Mouse (Mus musculus) heart, postnatal 14 days (tissue): Measurements from ENCODE around the gene Gm17334. TPM values are rescaled to one million over a fixed set of nuclear protein-coding genes. Genes with fewer than 3 reads are reported as not detected.

ENCODE experiments used
- DNase-seq, 2 experiments: peaks; one replicate each; pipeline ENCODE4 v3.0.0; 2021 to 2022
- intact Hi-C: fragments of 180-260 bp; cut with DNase I; formaldehyde crosslinking; loops from one replicate; pipeline ENCODE4 v1.15.1; 2025
- long read RNA-seq, 2 experiments: library from polyadenylated mRNA; stranded (forward); transcript quantifications; one replicate each; pipeline ENCODE4 v2.0.0; 2021
- total RNA-seq, 2 experiments: library from RNA; stranded (reverse); gene quantifications; 2 replicates each; pipeline ENCODE4 v1.2.3; 2021

Gene Gm17334
- total RNA-seq, result not detected
- long read RNA-seq, experiment 1, result 0 reads
- long read RNA-seq, experiment 2, result 0 reads

DNA sequence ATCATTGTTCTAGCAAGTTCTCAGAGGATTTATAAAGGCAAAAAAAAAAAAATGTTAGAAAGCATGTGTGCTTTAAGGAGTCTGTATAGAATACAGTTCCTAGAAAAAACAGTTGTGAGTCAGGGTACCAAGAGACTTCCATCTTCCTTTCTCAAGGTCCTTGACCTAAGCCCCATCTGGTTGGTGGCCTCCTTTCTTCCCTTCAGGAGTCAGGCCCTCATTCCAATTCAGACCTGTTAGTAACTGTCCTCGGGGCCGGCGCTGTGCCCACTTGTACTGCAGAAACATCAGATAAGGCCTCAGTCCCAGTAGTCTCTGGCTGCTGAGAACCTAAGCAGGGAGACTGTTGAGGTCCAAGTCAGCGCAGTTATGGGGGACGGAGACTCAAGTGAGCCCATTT, at the start of gene Gm17334:
Gene Gm17334 (minus strand): TSS at position 101 of the 400 bp plus-strand sequence.
- no peak for DNase-seq
- intact Hi-C loops, result no loop called here

DNA sequence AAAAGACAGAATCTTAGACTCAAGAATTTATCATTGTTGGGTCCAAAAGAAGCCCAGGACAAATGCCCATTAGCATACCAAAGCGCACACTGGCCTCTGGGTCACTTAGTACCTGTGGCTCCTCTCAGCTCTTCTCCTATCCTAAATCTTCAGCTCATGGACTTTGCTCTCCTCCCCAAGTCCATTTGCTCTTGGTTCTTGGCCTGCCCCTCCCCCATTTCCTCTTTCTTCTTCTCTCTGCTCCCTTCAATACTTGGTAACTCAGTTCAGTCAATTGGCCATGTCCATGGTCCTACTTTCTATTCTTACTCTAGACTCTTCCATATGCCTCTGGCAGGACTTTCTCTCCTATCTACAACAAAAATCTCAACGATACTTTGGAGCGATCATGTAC, 49.0 kb upstream of the Gm17334 start:
- intact Hi-C loops, result no loop called here
- no peak for DNase-seq

DNA sequence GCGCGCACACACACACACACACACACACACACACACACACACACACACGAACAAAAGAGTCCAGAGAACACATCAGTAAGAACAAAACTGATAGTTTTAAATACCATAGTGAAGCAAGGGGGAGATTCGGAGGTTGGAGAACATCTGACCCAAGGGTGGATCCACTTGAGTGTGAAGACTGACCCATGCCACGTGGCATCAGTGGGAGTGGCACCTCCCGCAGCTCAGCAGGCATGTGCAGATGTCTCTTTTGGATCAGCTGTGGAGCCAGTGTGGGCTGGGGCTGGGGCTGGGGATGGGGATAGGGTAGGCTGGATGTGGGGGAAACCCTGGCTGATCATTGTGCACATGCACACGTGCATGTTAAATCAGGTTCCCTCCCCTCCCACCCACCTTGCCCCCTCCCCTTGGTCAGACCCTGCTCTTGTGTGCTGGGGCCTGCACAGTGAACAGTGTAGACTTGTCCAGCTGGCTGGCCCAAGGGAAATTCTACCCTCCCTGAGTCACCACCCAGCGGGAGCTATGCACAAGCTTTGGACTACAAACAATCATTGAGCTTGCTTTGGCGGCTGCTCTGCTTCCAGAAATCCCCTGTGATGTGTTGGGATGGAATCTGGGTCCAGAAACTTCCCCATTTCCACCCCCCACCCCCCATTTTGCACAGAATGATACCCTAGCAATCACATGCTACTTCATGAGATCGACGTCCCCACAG, 48.4 kb upstream of the Gm17334 start:
- no peak for DNase-seq
- intact Hi-C loops, result no loop called here

DNA sequence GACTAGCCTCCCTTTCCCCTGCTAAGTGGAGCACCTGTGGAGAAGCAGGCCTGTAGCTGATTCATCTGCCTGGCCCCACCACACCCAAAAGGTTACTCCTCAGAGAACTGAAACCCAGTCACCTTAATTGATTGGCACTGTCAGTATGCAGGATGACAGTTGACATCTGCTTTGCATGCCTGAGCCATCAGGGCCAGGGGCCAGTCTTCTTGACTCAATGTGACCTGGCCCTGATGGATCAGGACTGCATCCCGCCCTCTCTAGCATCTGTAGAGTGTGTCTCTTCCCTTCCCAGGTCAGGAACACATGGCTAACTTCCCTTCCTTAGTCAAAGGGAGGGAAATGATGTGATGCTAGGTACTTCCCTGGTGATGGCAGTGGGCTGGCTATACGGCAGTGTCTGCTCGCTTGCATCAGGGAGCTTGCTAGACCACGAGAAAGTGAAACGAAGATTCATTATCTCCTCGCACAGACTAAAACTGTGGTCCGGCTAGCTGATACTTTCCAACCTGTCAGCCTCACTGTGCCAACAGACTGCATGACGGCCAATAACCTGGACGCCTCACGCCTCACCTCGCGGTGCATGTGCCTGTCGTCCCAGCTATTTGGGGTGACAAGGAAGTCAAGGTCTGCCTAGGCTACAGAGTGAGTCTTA, 47.7 kb upstream of the Gm17334 start:
- no peak for DNase-seq
- intact Hi-C loops, result no loop called here

DNA sequence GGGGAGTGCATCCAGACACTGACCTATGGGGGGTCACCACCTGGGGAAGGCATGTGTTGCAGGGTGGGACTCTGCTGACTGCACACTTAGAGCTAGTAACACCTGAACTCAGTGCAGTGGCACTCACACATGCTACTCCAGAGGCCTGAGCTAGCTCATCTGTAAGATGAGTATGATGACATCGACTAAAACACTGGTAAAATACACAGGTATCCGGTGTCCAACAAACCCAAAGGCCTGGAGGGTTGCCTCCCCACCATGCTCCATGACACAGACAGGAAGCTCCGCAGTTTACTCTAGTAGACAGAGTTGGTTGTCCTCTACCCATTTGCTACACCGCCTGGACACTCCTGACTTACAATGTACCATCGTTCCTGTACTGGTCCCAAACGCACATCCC, 46.5 kb upstream of the Gm17334 start:
- intact Hi-C loops, result no loop called here
- no peak for DNase-seq

DNA sequence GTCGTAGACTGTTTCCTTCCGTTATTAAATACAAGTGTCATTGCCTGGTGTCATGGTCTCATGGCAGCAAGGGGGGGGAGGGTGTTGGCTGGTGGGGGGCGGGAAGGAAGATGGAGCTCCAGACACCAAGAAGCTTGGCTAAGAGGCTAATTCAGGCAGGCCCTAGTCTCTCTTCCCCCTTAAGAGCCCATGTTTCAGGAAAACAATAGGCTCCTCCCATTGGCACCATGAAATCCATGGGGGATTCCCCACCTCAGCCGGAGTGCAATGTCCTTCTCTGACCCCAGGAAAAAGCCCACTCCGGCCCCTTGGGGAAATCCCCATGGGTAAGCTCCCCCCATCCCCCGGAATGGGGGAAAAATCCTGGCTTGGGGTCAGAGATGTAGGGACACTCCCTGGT, 45.8 kb upstream of the Gm17334 start:
- intact Hi-C loops, result no loop called here
- peak; percentile 42 to 50 for DNase-seq

DNA sequence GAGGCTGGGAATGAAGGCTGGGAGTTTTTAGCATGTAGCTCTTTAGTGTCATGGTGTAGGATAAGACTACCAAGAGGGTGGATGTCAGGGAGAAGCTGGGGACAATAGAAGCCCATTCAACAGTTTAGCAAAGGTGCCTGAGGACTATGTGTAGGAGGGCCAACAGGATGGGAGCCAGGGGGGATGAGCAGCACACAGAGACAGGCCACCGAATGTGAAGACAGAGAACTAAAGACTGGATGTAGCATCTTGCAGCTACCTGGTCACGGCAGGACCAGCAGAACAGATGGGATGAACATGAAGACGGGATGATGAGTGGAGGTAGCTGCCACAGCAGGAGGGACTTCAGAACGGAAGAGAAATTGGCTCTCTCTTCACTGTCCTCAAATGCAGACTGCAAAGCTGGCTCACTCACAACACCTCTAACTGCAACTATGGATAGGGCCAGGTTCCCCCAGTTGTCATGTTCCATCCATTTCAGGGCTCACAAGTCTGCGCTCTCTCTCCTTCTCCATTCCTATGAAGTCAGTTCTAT, 43.9 kb upstream of the Gm17334 start:
- intact Hi-C loops, result no loop called here

DNA sequence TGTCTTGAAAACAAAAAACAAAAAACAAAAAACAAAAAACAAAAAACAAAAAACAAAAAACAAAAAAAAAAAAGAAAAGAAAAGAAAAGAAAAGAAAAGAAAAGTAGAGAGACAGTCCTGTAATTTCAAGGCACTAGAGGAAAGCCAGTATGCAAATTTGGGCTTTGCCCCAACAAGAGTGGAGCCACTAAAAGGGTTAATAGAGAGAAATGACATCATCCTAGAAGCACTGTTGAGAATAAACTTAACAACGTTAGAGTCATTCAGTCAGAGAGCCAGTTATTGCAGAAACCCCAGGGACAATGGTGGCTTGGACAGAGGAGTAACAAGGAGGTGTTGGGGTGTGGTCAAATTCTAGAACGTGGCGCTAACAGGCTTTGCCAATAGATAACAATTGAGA, 41.8 kb upstream of the Gm17334 start:
- DNase-seq, result no peak
- intact Hi-C loops, result no loop called here

More for the DNA sequence above, 43.9 kb upstream of the Gm17334 start:
- DNase-seq, result no peak

DNA sequence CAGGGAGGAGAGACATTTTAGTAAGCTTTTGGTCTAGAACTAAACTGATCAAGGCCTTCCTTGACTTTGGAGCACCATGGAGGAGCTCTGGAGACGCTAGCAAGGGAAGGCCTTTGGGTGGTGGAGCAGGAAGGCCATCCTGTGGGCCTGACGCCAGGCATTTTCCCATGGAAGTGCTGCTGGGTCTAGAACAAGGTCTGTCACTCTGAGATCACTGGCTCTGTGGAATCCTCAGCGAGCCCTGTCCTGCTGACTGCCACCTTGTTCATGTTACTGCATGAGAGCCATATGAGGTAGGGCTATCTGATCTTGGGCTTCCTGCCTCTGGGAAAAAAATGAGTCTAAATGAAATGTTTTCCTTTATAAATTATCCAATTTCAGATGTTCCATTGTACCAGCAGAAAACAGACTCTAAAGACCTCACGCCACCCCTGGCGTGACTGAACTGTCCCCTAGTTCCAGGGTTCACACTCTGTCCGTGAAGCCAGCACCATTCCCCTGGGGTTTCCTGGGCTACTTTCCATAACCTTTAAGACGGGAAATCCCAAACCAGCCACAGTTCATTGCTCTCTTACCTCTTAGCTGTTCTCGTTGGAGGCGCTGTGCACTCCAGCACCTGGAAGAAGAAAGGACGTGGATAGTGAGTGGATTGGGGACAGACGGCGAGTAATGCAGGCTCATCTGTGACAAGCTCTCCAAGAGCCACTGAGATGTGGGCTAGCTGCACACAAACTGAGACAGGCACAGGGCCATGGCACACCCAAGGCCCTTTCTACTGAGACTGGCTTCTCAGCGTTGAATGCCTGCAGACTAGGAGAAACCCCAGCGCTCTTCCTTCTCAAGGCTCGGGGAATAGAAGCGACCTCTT, 40.2 kb upstream of the Gm17334 start:
- peak; percentile 64 to 75 for DNase-seq
- intact Hi-C loops, result no loop called here

DNA sequence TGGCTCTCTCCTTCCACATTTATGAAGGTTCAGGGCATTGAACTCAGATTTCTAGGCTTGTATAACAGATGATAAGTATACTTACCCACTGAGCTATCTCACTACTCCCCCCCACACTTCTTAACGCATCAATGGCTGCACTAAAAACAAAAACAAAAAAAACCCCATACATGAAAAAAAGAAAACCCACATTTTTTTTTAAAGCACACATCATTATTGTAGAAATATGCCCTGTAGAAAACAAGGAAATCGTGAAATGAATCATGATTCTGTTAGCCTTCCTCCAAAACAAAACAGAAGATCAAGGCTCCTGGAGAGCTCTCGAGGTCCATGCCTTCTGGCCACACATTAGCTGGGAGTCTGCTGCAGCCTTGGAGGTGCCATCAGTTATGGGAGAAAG, 38.3 kb upstream of the Gm17334 start:
- intact Hi-C loops, result no loop called here
- DNase-seq, result no peak

DNA sequence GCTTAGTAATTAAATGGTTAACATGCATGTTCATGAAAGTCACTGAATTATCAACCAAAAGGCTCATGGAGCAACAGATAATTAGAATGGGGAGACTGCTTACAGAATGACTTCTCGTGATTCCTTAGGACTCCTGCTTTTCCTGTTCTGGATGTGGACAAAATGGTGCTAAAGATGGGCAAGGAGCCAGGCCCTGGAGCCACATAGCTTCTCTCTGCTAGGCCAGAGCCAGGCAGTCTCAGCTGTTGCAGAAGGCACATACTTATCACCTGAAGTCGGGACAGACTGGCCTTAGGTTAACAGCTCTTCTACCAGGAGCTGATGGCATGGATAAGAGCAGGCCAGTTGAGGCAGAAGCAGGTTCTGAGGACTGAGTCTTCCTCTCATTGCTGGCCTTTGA, 37.8 kb upstream of the Gm17334 start:
- intact Hi-C loops, result no loop called here

DNA sequence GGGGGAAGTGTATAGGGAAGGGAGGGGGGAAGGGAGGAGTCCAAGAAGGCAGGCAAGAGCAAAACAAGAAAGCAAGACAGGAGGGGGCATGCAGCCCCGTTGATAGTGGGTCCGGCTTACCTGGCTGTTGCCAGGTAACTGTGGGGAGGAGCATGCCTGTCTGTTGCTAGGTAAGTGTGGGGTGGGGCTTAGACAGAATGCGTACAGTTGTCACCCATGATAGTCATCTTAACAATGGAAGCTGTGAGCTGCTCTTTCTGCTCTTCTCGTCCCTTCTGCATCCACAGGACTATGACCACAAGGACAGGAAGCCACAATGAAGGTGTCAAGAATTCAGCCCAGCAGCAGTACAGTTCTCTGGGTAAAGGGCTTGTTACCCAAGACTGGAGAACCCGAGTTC, 37.2 kb upstream of the Gm17334 start:
- intact Hi-C loops, result no loop called here
- no peak for DNase-seq

More for the DNA sequence above, 37.8 kb upstream of the Gm17334 start:
- DNase-seq, result no peak

DNA sequence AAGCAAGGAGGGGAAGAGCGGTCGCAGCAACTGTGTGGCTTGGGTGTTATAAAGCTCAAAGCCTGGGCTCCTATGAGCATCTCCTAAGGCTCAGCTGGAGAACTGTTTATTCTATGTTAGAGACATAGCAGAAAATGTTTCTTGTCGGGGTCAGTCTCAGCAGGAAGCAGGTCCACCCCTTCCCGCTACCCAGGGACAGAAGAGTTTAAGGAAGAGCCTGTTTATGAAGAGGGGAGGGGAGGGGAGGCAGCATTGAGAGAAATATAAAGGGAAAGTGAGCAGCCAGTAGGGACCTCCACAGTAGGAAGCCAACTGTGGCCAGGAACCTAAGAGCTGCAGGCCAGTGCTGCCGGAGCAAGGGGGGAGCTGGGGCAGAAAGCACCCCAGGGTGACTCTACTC, 36.4 kb upstream of the Gm17334 start:
- intact Hi-C loops, result no loop called here
- no peak for DNase-seq

DNA sequence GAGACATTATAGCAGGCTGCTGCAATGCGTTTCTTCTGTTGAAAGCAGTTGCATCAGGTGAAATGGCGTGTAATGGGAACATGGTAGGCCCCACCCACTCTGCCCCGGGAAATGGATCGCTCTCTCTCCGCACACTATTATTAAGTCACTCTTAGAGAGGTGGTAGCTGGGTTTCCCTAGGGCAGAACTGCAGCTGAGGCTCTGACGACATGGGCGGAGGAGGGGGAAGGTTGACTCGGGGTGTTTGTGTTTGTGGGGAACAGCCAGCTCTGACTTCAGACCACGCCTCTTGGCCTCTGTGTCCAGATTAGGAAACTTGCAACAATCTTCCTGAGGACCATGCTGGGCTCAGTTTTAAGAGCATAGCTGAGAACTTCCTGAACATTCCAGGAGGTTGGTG, 32.8 kb upstream of the Gm17334 start:
- DNase-seq, result peak; percentile 60 to 66

DNA sequence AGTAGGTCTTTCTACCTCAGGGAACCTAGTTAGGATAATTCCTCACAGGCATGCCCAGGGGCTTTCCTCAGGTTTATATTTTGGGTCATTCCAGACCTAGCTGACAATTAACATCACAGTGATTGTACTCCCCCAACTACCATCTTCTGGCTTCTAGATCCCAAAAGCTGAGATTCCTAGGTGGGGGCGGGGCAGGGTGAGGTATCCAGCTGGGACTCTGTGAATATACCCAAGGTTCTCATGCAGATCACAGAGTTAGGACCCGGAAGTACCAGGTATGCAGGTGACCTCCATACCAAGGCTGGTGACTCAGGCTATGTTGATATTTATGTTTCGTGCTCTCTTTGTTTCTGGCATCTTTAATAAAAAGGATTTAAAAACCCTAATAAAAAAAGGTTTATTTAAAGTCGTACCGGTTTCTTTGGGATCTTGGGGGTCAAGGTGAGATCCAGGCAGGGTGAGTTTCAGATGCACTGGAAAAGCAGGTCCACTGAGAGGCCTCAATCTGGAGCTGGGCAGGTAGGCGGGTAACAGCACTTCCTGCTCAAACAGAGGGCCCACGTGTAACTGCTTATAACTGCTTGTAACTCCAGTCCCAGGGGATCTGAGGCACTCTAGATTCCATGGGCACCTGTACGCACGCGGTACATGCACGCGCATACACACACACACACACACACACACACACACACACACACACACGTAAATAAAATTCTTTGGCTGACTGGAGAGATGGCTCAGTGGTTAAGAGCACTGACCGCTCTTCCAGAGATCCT, 31.8 kb upstream of the Gm17334 start:
- intact Hi-C loops, result no loop called here
- DNase-seq, result no peak

More for the DNA sequence above, 32.8 kb upstream of the Gm17334 start:
- intact Hi-C loops, result no loop called here

DNA sequence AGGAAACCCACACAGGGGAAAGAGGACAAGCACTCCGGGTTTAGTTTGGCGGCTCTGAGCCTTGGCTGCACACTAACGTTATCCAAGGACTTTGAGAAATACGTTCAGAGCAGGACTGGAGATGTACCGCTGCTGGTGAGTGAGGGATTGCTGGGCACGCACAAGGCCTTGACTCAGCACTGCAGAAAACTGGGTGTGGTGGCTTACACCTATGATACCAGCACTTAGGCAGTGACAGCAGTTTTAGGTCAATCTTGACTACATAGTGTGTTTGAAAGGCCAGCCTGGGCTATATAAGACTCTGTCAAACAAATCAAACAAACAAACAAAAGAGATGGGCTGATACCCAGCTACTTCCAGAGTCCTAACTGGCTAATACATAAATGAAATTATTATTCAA, 30.5 kb upstream of the Gm17334 start:
- intact Hi-C loops, result no loop called here
- no peak for DNase-seq

DNA sequence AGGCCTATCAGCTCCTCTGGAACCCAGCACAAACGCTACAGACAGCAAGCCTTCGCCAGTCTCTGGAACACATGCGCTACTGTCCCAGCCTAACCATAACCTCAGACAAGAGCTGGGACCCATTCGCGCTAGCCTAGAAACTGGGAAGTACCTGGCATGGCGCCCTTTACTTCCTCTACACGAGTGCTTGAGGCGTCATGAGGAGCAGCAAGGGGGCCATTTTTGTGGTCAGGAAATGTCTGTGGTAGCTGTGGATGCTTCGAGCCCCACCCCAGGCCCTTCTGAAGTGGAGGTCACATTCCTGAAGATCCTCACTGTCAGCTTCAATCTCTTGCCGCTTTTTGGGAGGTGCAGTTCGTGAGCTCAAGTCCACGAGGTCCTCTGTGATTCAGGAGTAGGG, 30.1 kb upstream of the Gm17334 start:
- intact Hi-C loops, result no loop called here
- no peak for DNase-seq

DNA sequence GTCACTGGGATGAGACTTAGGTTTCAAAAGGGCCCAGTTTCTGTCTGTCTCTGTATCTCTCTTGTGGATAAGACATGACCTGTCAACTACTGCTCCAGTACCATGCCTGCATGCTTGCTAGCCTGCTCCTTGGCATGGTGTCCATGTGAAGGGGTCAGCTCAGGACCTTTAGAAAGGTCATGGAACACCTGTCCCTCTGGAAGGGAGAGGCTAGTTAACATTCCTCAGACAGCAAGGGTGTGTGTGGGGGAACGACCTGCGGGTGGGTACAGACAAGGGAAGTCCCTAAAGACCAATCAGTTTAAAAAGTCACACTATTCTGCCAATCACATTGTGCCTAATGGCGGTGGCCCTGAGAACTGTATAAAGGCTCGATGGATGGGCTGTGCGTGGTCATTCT, 28.0 kb upstream of the Gm17334 start:
- DNase-seq, result no peak
- intact Hi-C loops, result no loop called here

DNA sequence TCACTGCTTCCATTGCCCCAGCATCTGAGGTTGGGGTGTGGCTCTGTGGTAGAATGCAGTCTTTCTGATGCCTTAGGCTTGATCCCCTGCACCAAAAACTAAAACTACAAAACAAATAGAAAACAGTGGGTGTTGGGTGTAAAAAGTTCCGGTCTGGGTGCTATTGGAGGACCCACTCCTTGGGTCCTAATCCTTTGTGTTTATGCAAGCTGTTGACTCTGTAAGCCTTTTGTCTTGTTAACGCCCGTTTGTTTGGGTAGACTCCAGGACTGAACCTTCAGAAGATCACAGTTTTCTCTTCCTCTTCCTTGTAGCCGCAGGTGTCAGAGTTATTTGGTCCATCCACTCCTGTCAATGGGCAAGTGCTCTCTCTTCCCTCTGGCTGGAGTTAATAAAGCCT, 27.0 kb upstream of the Gm17334 start:
- DNase-seq, result no peak
- intact Hi-C loops, result no loop called here

DNA sequence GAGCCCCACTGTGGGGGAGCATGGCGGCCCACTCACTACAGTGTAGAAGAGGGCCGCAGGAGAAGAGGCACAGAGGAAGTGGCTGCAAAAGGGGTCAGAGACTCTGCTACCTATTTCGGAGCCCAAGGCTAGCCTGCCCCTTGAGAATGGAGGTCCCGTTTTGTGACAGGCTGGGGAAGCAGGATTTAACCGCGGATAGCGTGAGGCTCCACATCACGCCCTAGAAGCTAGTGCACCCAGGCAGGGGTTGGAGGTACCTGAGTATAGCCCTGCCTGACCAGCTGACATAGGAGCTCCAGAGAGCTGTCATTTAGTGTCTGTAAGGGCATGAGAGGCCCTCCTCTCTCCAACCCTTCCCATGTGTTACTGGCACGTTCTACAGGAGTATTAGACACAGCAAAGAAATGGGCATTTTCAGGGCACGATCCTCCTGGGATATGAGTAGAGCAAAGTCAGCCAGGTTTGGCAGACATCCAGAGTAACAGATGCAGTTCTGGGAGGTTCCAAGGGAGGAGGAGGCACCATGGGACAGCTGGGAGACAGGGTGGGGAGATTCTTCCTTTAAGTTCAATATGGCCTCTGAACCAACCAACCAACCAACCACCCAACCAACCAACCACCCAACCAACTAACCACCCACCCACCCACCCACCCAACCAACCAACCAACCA, 25.2 kb upstream of the Gm17334 start:
- DNase-seq, result no peak
- intact Hi-C loops, result no loop called here
